Mouse (Mus musculus): Measurements from ENCODE around the gene Vmn1r126.
"Not testable (repeated sequence)": the region's sequence is repeated elsewhere in the genome, so short reads cannot be mapped to it uniquely, and the experiment has no call there.

DNA sequence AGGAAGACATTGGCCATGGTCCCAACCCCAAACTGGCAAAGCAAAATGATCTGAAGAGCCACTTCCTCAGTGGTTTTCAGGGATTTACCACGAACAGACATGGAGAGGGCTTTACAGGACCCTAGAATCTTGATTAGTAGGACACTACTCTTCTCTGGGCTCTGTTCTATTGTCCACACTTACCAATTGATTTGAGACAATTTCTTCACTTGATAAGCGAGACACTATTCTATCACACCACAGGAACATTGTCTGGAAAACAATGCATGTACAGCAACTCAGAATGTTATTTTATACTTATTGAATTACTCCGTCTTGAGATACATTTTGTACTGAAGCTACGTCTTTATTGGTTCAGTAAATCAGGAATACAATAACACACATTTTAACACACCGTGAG, at the start of gene Vmn1r126:
- TF ChIP-seq CTCF (conservative IDR thresholded peaks at IDR 0.05; ENCODE audit: low read length); NANOG (IDR thresholded peaks at IDR 0.05; ENCODE audit: borderline replicate concordance, low read length): not testable (repeated sequence)

Measured in E14TG2a.4 (cell line).